Mouse (Mus musculus) neural tube, embryonic 12.5 days (tissue): ENCODE results near the gene Klk6. TPM values are rescaled to one million over a fixed set of nuclear protein-coding genes. Genes with fewer than 3 reads are reported as not detected.

Experiments used
- ATAC-seq: fragments of 200-750 bp; cut with Nextera tagmentation; 2 replicates; pipeline ENCODE4 v1.8.0; 2017; ENCODE audit warnings: low read depth, mild to moderate bottlenecking, moderate TSS enrichment, moderate library complexity; ENCODE audit not compliant: low FRiP score
- H3K27ac ChIP-seq: fragments of 300-500 bp; sonication (generic); 2 replicates; pipeline ENCODE4 v1.5.1; 2016
- H3K27me3 ChIP-seq: fragments of 300-500 bp; sonication (generic); replicated peaks from 2 replicates; pipeline ENCODE4 v1.6.1; 2016; ENCODE audit warnings: mild to moderate bottlenecking
- H3K36me3 ChIP-seq: fragments of 300-500 bp; sonication (generic); 2 replicates; pipeline ENCODE4 v1.6.1; 2016; ENCODE audit warnings: mild to moderate bottlenecking
- H3K4me1 ChIP-seq: fragments of 300-500 bp; sonication (generic); 2 replicates; pipeline ENCODE4 v1.6.1; 2016
- H3K4me2 ChIP-seq: fragments of 300-500 bp; sonication (generic); replicated peaks from 2 replicates; pipeline ENCODE4 v1.6.1; 2016; ENCODE audit warnings: mild to moderate bottlenecking
- H3K4me3 ChIP-seq: fragments of 300-500 bp; sonication (generic); 2 replicates; pipeline ENCODE4 v1.5.1; 2016
- H3K9ac ChIP-seq: fragments of 300-500 bp; sonication (generic); 2 replicates; pipeline ENCODE4 v1.6.1; 2016; ENCODE audit warnings: mild to moderate bottlenecking
- H3K9me3 ChIP-seq: fragments of 300-500 bp; sonication (generic); 2 replicates; pipeline ENCODE4 v1.6.1; 2016; ENCODE audit warnings: mild to moderate bottlenecking
- WGBS: fragments of 180-500 bp; shearing (Covaris S2); methylation state at CpG from one replicate; pipeline ENCODE4 v1.1.7; 2016; 5-methylcytosine and 5-hydroxymethylcytosine counted together
- polyA plus RNA-seq: library from polyadenylated mRNA; unstranded; fragments of >200 nt; fragmentation: Nextera tagmentation; extraction: Ambion mirVana; gene quantifications from 2 replicates; pipeline ENCODE4 v1.2.1, GENCODE M21; 2016

The Klk6 gene
- not detected in 2 replicates for polyA plus RNA-seq

DNA sequence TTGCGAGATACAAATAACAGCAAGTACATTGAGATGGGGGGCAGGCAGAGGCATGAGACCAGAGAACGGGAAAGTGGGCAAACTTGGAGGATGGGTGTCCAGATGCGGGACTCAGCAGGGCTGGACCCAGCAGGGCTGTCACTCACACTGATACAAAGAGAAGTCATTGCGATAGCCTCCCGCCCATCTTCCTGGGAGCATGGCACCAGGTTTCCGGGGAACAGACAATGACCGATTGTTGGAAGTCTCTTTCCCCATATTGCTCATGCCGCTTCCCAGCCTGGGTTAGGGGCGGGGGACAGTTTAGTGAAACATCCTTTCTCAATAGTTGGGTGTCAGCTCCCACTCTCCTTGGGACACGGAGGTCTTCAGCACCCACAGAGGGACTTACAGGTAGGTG, at the start of gene Klk6:
Gene Klk6 (plus strand): TSS at position 301 of the 400 bp plus-strand sequence.
- ATAC-seq: no peak

GRCm38 (mm10) chr7:43774802-43775201, 49.5 kb upstream of the Klk6 start:
- Histone ChIP-seq H3K4me2 (no peak overlapping the region), H3K9me3 (no peaks in the 10 kb centered on the region), H3K27ac (no peak overlapping the region), H3K9ac (no peak overlapping the region), H3K36me3 (no peaks in the 10 kb centered on the region), H3K27me3 (no peaks in the 10 kb centered on the region), H3K4me3 (no peak overlapping the region), H3K4me1 (no peaks in the 10 kb centered on the region)
- ATAC-seq: no peak
- 51% methylated on average over 6 of the region's 6 CpGs for WGBS

More for the DNA sequence above, at the start of gene Klk6:
- 74% methylated on average over 10 of the region's 10 CpGs for WGBS
- Histone ChIP-seq H3K36me3 (no peaks in the 10 kb centered on the region), H3K27ac (no peak within 1 kb of the TSS), H3K4me1 (no peaks in the 10 kb centered on the region), H3K27me3 (no peaks in the 10 kb centered on the region), H3K9ac (no peak within 1 kb of the TSS), H3K4me2 (no peak within 1 kb of the TSS), H3K4me3 (no peak within 1 kb of the TSS), H3K9me3 (no peaks in the 10 kb centered on the region)

- no peaks in the 10 kb centered on the region for H3K27me3 ChIP-seq
- H3K27ac ChIP-seq: no peak overlapping the region
- 52% methylated on average over 7 of the region's 7 CpGs for WGBS
- H3K4me1 ChIP-seq: no peaks in the 10 kb centered on the region
- ATAC-seq: no peak
- no peaks in the 10 kb centered on the region for H3K9me3 ChIP-seq
- no peaks in the 10 kb centered on the region for H3K36me3 ChIP-seq
- H3K4me3 ChIP-seq: no peak overlapping the region
- no peak overlapping the region for H3K9ac ChIP-seq
- H3K4me2 ChIP-seq: no peak overlapping the region
These were observed 48.8 kb upstream of the Klk6 start for GRCm38 (mm10) chr7:43775311-43776057.

GRCm38 (mm10) chr7:43776506-43776905, 47.8 kb upstream of the Klk6 start:
- Histone ChIP-seq H3K27ac (no peak overlapping the region), H3K9me3 (no peaks in the 10 kb centered on the region), H3K4me3 (no peak overlapping the region), H3K4me2 (no peak overlapping the region), H3K36me3 (no peaks in the 10 kb centered on the region), H3K4me1 (no peaks in the 10 kb centered on the region), H3K9ac (no peak overlapping the region), H3K27me3 (no peaks in the 10 kb centered on the region)
- no peak for ATAC-seq
- 89% methylated on average over 5 of the region's 5 CpGs for WGBS

DNA sequence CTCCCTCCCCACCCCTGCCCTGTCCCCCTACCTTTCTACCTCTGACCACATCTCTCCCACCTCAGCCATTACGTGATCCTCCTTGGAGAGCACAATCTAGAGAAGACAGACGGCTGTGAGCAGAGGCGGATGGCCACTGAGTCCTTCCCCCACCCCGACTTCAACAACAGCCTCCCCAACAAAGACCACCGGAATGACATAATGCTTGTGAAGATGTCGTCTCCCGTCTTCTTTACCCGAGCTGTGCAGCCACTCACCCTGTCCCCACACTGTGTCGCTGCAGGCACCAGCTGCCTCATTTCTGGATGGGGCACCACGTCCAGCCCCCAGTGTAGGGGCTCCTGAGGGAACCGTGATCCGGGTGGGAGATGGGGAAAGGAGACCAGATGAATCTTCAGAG, 46.9 kb upstream of the Klk6 start:
- Histone ChIP-seq H3K4me2 (no peak overlapping the region), H3K36me3 (no peaks in the 10 kb centered on the region), H3K9me3 (no peaks in the 10 kb centered on the region), H3K4me3 (no peak overlapping the region), H3K27ac (no peak overlapping the region), H3K27me3 (no peaks in the 10 kb centered on the region), H3K9ac (no peak overlapping the region), H3K4me1 (peaks cover 2% of the 10 kb centered on the region; the same call in 1 of the 2 replicates)
- no peak for ATAC-seq
- 89% methylated on average over 12 of the region's 12 CpGs for WGBS

DNA sequence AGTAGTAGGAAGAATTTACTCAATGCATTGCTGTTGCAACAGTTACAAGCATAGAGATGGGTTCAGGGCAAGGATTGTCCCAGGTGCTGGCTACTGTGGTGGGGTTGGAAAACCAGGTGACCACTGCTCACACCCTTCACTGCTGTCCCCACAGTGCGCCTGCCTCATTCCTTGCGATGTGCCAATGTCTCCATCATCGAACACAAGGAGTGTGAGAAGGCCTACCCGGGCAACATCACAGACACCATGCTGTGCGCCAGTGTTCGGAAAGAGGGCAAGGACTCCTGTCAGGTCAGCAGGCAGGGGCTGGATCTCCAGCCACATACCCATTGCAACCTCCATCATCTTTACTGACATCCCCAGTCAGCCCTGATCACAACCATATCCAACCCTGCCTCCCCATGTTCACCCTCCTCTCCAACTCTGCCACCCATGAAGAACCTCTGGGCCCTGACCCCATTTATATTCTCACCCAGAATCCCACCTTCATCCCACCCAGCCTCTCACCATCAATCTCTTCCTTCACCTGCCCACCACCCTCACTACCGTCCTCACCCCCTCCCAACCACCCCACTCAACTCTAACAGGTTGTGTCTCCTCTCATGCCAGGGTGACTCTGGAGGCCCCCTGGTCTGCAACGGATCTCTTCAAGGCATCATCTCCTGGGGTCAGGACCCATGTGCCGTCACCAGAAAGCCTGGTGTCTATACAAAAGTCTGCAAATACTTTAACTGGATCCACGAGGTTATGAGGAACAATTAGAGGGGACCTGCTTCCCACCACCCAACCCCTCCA, 45.9 kb upstream of the Klk6 start:
- ATAC-seq: no peak
- no peak overlapping the region for H3K4me3 ChIP-seq
- no peaks in the 10 kb centered on the region for H3K9me3 ChIP-seq
- H3K27me3 ChIP-seq: peaks cover 7% of the 10 kb centered on the region; the same call in 1 of the 2 replicates
- H3K4me2 ChIP-seq: no peak overlapping the region
- no peak overlapping the region for H3K9ac ChIP-seq
- no peak overlapping the region for H3K27ac ChIP-seq
- 85% methylated on average over 10 of the region's 10 CpGs for WGBS
- H3K36me3 ChIP-seq: no peaks in the 10 kb centered on the region
- H3K4me1 ChIP-seq: peaks cover 7% of the 10 kb centered on the region; the same call in 1 of the 2 replicates

- WGBS: 76% methylated on average over 6 of the region's 6 CpGs
- no peak overlapping the region for H3K4me2 ChIP-seq
- no peak overlapping the region for H3K27ac ChIP-seq
- H3K4me3 ChIP-seq: no peak overlapping the region
- H3K36me3 ChIP-seq: no peaks in the 10 kb centered on the region
- peaks cover 7% of the 10 kb centered on the region; the same call in 1 of the 2 replicates for H3K4me1 ChIP-seq
- ATAC-seq: no peak
- peaks cover 8% of the 10 kb centered on the region; the same call in 1 of the 2 replicates for H3K27me3 ChIP-seq
- no peak overlapping the region for H3K9ac ChIP-seq
- H3K9me3 ChIP-seq: no peaks in the 10 kb centered on the region
These were observed 44.1 kb upstream of the Klk6 start for GRCm38 (mm10) chr7:43780241-43780640.

GRCm38 (mm10) chr7:43780746-43781145, 43.6 kb upstream of the Klk6 start, which contains the start of gene Klk10:
Klk10 (plus strand) TSS chr7:43781035.
- ATAC-seq: no peak
- Histone ChIP-seq H3K36me3 (no peaks in the 10 kb centered on the region), H3K9ac (no peak within 1 kb of the TSS), H3K27ac (no peak within 1 kb of the TSS), H3K4me2 (no peak within 1 kb of the TSS), H3K4me1 (peaks cover 7% of the 10 kb centered on the region; the same call in 1 of the 2 replicates), H3K9me3 (no peaks in the 10 kb centered on the region), H3K4me3 (no peak within 1 kb of the TSS), H3K27me3 (peaks cover 8% of the 10 kb centered on the region; the same call in 1 of the 2 replicates)
- WGBS: 54% methylated on average over 5 of the region's 5 CpGs

DNA sequence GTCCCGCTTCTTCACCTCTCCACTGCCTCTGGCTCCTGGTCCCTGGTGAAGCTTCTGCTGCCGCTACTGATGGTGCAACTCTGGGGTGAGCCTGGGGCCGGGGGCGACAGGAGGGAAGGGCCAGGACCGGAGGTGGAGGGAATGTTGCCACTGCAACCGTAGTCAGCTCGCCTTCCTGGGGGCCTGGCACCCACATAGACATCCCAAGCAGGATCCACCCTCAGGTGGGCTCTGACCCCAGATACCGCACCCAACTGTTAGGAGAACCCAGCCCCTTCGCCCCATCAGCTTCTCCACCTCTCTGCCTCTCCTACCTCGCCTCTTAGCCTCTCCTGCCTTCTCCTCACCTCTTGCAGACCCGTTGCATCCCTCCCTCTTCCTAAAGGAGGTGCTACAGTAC, 42.8 kb upstream of the Klk6 start:
- Histone ChIP-seq H3K9ac (no peak overlapping the region), H3K4me2 (no peak overlapping the region), H3K27ac (no peak overlapping the region), H3K4me1 (peaks cover 7% of the 10 kb centered on the region; the same call in 1 of the 2 replicates), H3K4me3 (no peak overlapping the region), H3K27me3 (peaks cover 8% of the 10 kb centered on the region; the same call in 1 of the 2 replicates), H3K9me3 (no peaks in the 10 kb centered on the region), H3K36me3 (no peaks in the 10 kb centered on the region)
- WGBS: 89% methylated on average over 11 of the region's 11 CpGs
- ATAC-seq: no peak

GRCm38 (mm10) chr7:43782275-43783265, 41.7 kb upstream of the Klk6 start:
- no peak overlapping the region for H3K27ac ChIP-seq
- peak overlapping the region; percentile 19; the same call in 1 of the 2 replicates for H3K4me3 ChIP-seq
- ATAC-seq: peak; percentile 69
- peaks cover 7% of the 10 kb centered on the region; the same call in 1 of the 2 replicates for H3K4me1 ChIP-seq
- H3K4me2 ChIP-seq: peak overlapping the region; percentile 64
- H3K27me3 ChIP-seq: peaks cover 8% of the 10 kb centered on the region; the same call in 1 of the 2 replicates
- WGBS: 9% methylated on average over 36 of the region's 36 CpGs
- H3K9me3 ChIP-seq: no peaks in the 10 kb centered on the region
- H3K36me3 ChIP-seq: no peaks in the 10 kb centered on the region
- H3K9ac ChIP-seq: peak overlapping the region; percentile 38; the same call in 1 of the 2 replicates

DNA sequence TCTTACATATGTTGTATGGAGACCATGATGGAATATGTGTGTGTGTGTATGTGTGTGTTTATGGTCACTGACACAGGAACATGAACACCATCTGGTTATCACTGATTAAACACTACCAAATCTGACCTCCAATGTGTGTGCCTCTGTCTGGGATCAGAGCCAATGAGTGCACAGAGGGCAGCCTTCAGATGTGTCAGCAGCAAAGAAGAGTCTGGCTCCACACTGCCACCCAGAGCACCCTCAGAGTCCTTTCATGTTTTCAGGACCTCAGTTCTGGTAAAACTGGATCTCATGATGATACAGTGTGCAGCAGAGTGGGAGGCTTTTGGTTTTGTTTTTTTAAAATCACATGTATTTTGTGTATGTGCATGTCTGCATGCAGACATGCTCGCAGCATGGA, 39.0 kb upstream of the Klk6 start:
- ATAC-seq: no peak
- H3K4me2 ChIP-seq: no peak overlapping the region

More for the DNA sequence above, 39.0 kb upstream of the Klk6 start:
- H3K9me3 ChIP-seq: no peaks in the 10 kb centered on the region
- no peak overlapping the region for H3K9ac ChIP-seq
- no peak overlapping the region for H3K4me3 ChIP-seq
- 85% methylated on average over 1 of the region's 1 CpGs for WGBS
- peaks cover 7% of the 10 kb centered on the region; the same call in 1 of the 2 replicates for H3K4me1 ChIP-seq
- H3K36me3 ChIP-seq: no peaks in the 10 kb centered on the region
- H3K27ac ChIP-seq: no peak overlapping the region
- H3K27me3 ChIP-seq: peaks cover 8% of the 10 kb centered on the region; the same call in 1 of the 2 replicates
